Mouse (Mus musculus) ovary, adult 18-20 months (tissue): ENCODE results near the gene Gm21882.
"Not testable (repeated sequence)": the region's sequence is repeated elsewhere in the genome, so short reads cannot be mapped to it uniquely, and the experiment has no call there.

Experiments
- DNase-seq: peaks from one replicate; pipeline ENCODE4 v3.0.0; 2022; ENCODE audit warnings: low spot score, mixed read lengths

Gm21882 gene

DNA sequence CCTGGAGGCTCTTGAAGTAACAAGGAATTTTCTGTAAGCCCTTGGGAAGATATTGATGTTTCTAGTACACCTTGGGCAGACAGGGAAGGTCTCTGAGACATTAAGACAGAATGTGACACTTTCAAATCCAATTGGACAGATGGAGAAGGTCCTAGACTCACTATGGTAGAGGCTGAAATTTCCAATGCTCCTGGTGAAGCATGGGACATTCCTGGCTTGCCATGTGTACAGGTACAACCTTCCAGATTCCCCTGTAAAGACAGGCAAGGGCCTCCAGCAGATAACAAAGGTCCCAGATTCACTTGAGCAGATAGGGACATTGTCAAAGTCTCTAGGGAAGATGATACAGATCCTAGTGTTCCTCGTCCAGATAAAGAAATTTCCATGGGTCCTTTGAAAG lies at the start of gene Gm21882:
Gene Gm21882 (minus strand): TSS at position 101 of the 400 bp plus-strand sequence.
- not testable (repeated sequence) for DNase-seq
